Mouse (Mus musculus): Measurements from ENCODE around the gene 4930451I11Rik. TPM values are rescaled to one million over a fixed set of nuclear protein-coding genes. Genes with fewer than 3 reads are reported as not detected.

The 4930451I11Rik gene
- polyA plus RNA-seq (2014; fragmentation: Illumina TruSeq; extraction: RNeasy Lipid Tissue Mini Kit (QIAGEN cat#74804); ENCODE audit: low read depth, low replicate concordance), result not detected

DNA sequence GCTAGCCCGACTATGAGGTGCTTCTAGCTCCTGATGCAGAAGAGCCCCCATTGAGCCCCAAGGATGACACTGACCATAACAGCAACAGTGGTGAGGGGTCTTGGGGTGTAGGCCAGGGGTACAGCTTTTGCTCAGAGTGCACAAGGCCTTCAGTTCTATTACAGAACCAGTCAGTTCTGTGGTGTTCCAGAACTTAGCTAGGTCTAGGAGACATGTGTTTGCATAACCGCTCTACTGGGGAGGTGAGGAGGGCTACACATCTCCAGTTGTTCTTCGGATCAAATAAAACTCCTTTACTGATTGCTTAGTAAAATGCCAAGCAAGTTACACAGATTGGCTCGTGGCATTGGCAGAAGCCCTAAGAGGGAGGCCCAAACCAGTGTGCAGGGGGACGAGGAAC is at the start of gene 4930451I11Rik:
TSS of gene 4930451I11Rik (minus strand) at position 101 of the 400 bp plus-strand sequence.

GRCm38 (mm10) chr7:126862147-126862784 is 30.8 kb upstream of the 4930451I11Rik start, which contains the start of gene Ino80e:
Ino80e (minus strand) TSS chr7:126862377.

DNA sequence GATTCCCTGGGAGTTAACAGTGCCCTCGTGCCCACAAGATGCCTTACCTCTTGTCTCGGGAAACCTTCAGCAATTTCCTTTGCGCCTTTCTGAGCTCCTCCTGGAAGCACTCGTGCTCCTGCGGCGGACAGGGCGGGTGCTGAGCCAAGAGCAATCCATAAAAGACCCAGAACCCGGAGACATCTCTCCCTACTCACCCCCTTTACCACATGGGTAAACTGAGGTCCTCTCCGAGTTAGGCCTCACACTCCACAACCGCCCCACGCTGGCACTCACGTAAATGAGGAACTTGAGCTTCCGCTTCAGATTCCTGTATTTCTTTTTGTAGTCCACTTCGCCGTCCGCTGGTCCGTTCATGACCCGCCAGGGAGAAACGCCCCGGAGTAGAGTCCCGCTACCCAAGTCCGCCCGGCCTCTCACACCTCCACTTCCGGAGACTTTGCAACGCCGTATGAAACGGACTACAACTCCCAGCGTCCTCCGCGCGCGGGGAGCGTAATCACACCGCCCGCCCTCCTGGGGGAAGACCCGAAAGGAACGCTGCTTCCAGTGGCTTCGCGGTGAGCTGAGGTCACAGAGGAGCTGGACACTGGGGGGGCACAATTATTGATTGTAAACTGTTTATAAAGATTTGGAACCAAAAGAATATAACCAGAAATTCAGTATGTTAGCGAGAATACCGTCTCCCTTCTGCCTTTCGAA is 30.1 kb upstream of the 4930451I11Rik start, which contains the start of gene Hirip3:
TSS of gene Hirip3 (plus strand) at position 544 of the 702 bp plus-strand sequence.

GRCm38 (mm10) chr7:126847116-126847420 is 15.6 kb upstream of the 4930451I11Rik start, which contains the start of gene Doc2a:
Doc2a (plus strand) TSS chr7:126847416.

DNA sequence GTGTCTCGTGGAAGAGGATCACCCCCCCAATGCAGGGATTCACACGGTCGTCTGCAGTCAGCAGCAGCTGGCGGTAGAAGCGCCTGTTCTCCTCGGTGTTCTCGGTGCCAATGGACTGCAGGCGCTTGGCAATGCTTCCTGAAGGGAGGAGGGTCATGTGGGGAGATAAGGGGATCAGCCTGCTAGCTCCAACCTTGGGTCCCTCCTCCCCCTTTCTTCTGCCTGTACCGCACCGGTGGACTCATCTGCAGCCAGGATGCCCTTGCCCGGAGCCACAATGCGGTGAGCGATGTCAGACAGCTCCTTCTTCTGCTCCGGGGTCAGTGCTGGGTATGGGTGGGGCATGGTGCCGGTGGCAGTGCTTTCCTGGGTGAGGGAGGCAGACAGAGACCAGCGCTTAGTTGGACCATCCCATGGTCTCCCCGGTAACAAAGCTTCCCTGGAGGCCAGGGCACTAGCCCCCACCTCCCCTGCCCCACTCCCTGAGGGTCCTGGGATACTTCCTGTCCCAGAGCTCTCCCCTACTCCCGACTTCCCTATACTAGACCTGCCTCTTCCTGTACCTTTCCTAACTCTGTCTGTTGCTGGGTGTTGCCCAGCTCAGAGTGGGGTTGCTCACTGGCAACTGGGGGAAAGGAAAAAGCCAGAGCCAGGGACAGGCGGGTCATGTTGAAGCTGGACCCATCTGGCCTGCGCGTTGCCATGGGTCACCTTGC is 33.9 kb downstream of the 4930451I11Rik start, which contains the start of gene Fam57b:
TSS of gene Fam57b (plus strand) at position 258 of the 716 bp plus-strand sequence.

DNA sequence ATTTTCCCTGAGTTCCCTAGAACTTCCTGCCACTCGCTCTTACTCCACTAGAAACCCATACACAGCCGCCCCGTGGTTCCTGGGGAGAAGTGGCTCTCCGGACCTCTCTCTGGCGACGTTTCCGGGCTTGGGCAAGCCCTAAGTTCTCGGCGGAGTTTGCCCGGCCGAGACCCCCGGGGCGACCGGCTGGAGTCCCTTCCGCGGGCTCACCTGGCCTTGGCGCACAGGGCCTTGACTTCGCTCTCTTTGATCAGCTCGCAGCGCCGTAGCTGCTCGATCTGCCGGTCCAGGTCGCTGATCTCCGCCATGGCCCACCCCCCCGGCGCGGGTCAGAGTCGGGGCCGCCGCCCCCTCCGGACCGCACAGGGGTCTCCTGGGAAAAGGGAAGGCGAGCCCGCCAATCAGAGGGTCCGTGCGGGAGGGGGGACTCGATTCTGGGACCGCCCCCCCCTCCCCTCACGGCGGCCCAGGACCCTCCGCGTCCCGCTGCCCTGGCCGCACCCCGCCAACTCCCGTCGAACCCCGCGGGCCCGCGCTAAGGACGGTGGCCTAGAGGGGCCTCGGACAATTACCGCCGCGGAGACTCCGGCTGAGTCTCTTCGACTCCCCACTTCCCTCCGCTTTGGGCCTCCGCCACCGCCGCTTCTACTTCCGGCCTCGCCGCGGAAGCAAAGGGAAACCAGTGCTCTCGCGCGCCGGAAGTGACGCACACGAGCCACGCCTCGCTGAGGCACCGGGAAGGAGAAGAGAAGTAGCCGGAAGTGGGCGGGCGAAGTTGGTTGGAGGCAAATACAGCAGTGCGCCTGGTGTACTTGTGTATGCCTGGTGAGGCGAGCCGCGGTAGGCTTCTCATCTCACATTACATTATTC is 39.4 kb downstream of the 4930451I11Rik start, which contains the start of gene Ppp4c:
TSS of gene Ppp4c (minus strand) at position 646 of the 870 bp plus-strand sequence.

GRCm38 (mm10) chr7:126780971-126781635 is 50.3 kb downstream of the 4930451I11Rik start, which contains the start of gene Tbx6:
Tbx6 (plus strand) TSS chr7:126781483.

Other genes starting within 250 kb of the 4930451I11Rik start
- 0.47 TPM for gene Apobr, start 246.7 kb downstream of the 4930451I11Rik start, polyA plus RNA-seq (2014; fragmentation: Illumina TruSeq; extraction: RNeasy Lipid Tissue Mini Kit (QIAGEN cat#74804); ENCODE audit: low read depth, low replicate concordance)
- gene Cln3, start 245.8 kb downstream of the 4930451I11Rik start, polyA plus RNA-seq (2014; fragmentation: Illumina TruSeq; extraction: RNeasy Lipid Tissue Mini Kit (QIAGEN cat#74804); ENCODE audit: low read depth, low replicate concordance), result 2.4 TPM
- not detected for gene Il27, start 236.7 kb downstream of the 4930451I11Rik start, polyA plus RNA-seq (2014; fragmentation: Illumina TruSeq; extraction: RNeasy Lipid Tissue Mini Kit (QIAGEN cat#74804); ENCODE audit: low read depth, low replicate concordance)
- gene Nupr1, start 200.8 kb downstream of the 4930451I11Rik start, polyA plus RNA-seq (2014; fragmentation: Illumina TruSeq; extraction: RNeasy Lipid Tissue Mini Kit (QIAGEN cat#74804); ENCODE audit: low read depth, low replicate concordance), result 4.6 TPM
- 1.6 TPM for gene Sgf29, start 182.3 kb downstream of the 4930451I11Rik start, polyA plus RNA-seq (2014; fragmentation: Illumina TruSeq; extraction: RNeasy Lipid Tissue Mini Kit (QIAGEN cat#74804); ENCODE audit: low read depth, low replicate concordance)
- gene Sult1a1, start 155.2 kb downstream of the 4930451I11Rik start, polyA plus RNA-seq (2014; fragmentation: Illumina TruSeq; extraction: RNeasy Lipid Tissue Mini Kit (QIAGEN cat#74804); ENCODE audit: low read depth, low replicate concordance), result 105 TPM
- 0.12 TPM for gene Bola2, start 136.2 kb downstream of the 4930451I11Rik start, polyA plus RNA-seq (2014; fragmentation: Illumina TruSeq; extraction: RNeasy Lipid Tissue Mini Kit (QIAGEN cat#74804); ENCODE audit: low read depth, low replicate concordance)
- 1.3 TPM for gene Slx1b, start 135.9 kb downstream of the 4930451I11Rik start, polyA plus RNA-seq (2014; fragmentation: Illumina TruSeq; extraction: RNeasy Lipid Tissue Mini Kit (QIAGEN cat#74804); ENCODE audit: low read depth, low replicate concordance)
- gene Coro1a, start 123.9 kb downstream of the 4930451I11Rik start, polyA plus RNA-seq (2014; fragmentation: Illumina TruSeq; extraction: RNeasy Lipid Tissue Mini Kit (QIAGEN cat#74804); ENCODE audit: low read depth, low replicate concordance), result 3.2 TPM
- 30.8 TPM for gene Mapk3, start 72.0 kb downstream of the 4930451I11Rik start, polyA plus RNA-seq (2014; fragmentation: Illumina TruSeq; extraction: RNeasy Lipid Tissue Mini Kit (QIAGEN cat#74804); ENCODE audit: low read depth, low replicate concordance)
- not detected for gene Gdpd3, start 65.3 kb downstream of the 4930451I11Rik start, polyA plus RNA-seq (2014; fragmentation: Illumina TruSeq; extraction: RNeasy Lipid Tissue Mini Kit (QIAGEN cat#74804); ENCODE audit: low read depth, low replicate concordance)
- gene Ypel3, start 54.7 kb downstream of the 4930451I11Rik start, polyA plus RNA-seq (2014; fragmentation: Illumina TruSeq; extraction: RNeasy Lipid Tissue Mini Kit (QIAGEN cat#74804); ENCODE audit: low read depth, low replicate concordance), result 12.0 TPM
- gene Tbx6, start 50.2 kb downstream of the 4930451I11Rik start, polyA plus RNA-seq (2014; fragmentation: Illumina TruSeq; extraction: RNeasy Lipid Tissue Mini Kit (QIAGEN cat#74804); ENCODE audit: low read depth, low replicate concordance), result not detected
- gene Ppp4c, start 39.1 kb downstream of the 4930451I11Rik start, polyA plus RNA-seq (2014; fragmentation: Illumina TruSeq; extraction: RNeasy Lipid Tissue Mini Kit (QIAGEN cat#74804); ENCODE audit: low read depth, low replicate concordance), result 28.4 TPM
- gene Fam57b, start 34.0 kb downstream of the 4930451I11Rik start, polyA plus RNA-seq (2014; fragmentation: Illumina TruSeq; extraction: RNeasy Lipid Tissue Mini Kit (QIAGEN cat#74804); ENCODE audit: low read depth, low replicate concordance), result not detected
- not detected for gene Doc2a, start 15.8 kb upstream of the 4930451I11Rik start, polyA plus RNA-seq (2014; fragmentation: Illumina TruSeq; extraction: RNeasy Lipid Tissue Mini Kit (QIAGEN cat#74804); ENCODE audit: low read depth, low replicate concordance)
- gene Hirip3, start 30.3 kb upstream of the 4930451I11Rik start, polyA plus RNA-seq (2014; fragmentation: Illumina TruSeq; extraction: RNeasy Lipid Tissue Mini Kit (QIAGEN cat#74804); ENCODE audit: low read depth, low replicate concordance), result 10.9 TPM
- gene Ino80e, start 30.7 kb upstream of the 4930451I11Rik start, polyA plus RNA-seq (2014; fragmentation: Illumina TruSeq; extraction: RNeasy Lipid Tissue Mini Kit (QIAGEN cat#74804); ENCODE audit: low read depth, low replicate concordance), result 13.4 TPM
- gene Taok2, start 53.1 kb upstream of the 4930451I11Rik start, polyA plus RNA-seq (2014; fragmentation: Illumina TruSeq; extraction: RNeasy Lipid Tissue Mini Kit (QIAGEN cat#74804); ENCODE audit: low read depth, low replicate concordance), result 9.9 TPM
- gene Tmem219, start 91.3 kb upstream of the 4930451I11Rik start, polyA plus RNA-seq (2014; fragmentation: Illumina TruSeq; extraction: RNeasy Lipid Tissue Mini Kit (QIAGEN cat#74804); ENCODE audit: low read depth, low replicate concordance), result 8.8 TPM
- 3.4 TPM for gene Kctd13, start 97.2 kb upstream of the 4930451I11Rik start, polyA plus RNA-seq (2014; fragmentation: Illumina TruSeq; extraction: RNeasy Lipid Tissue Mini Kit (QIAGEN cat#74804); ENCODE audit: low read depth, low replicate concordance)
- not detected for gene Asphd1, start 117.9 kb upstream of the 4930451I11Rik start, polyA plus RNA-seq (2014; fragmentation: Illumina TruSeq; extraction: RNeasy Lipid Tissue Mini Kit (QIAGEN cat#74804); ENCODE audit: low read depth, low replicate concordance)
- gene Sez6l2, start 118.9 kb upstream of the 4930451I11Rik start, polyA plus RNA-seq (2014; fragmentation: Illumina TruSeq; extraction: RNeasy Lipid Tissue Mini Kit (QIAGEN cat#74804); ENCODE audit: low read depth, low replicate concordance), result 39.4 TPM
- gene Cdipt, start 144.3 kb upstream of the 4930451I11Rik start, polyA plus RNA-seq (2014; fragmentation: Illumina TruSeq; extraction: RNeasy Lipid Tissue Mini Kit (QIAGEN cat#74804); ENCODE audit: low read depth, low replicate concordance), result 18.4 TPM
- gene Cdiptos, start 144.5 kb upstream of the 4930451I11Rik start, polyA plus RNA-seq (2014; fragmentation: Illumina TruSeq; extraction: RNeasy Lipid Tissue Mini Kit (QIAGEN cat#74804); ENCODE audit: low read depth, low replicate concordance), result 2.0 TPM
- gene Mvp, start 183.0 kb upstream of the 4930451I11Rik start, polyA plus RNA-seq (2014; fragmentation: Illumina TruSeq; extraction: RNeasy Lipid Tissue Mini Kit (QIAGEN cat#74804); ENCODE audit: low read depth, low replicate concordance), result 2.0 TPM
- gene Pagr1b, start 184.8 kb upstream of the 4930451I11Rik start, polyA plus RNA-seq (2014; fragmentation: Illumina TruSeq; extraction: RNeasy Lipid Tissue Mini Kit (QIAGEN cat#74804); ENCODE audit: low read depth, low replicate concordance), result not detected
- not detected for gene Pagr1a, start 185.7 kb upstream of the 4930451I11Rik start, polyA plus RNA-seq (2014; fragmentation: Illumina TruSeq; extraction: RNeasy Lipid Tissue Mini Kit (QIAGEN cat#74804); ENCODE audit: low read depth, low replicate concordance)
- gene Gm42742, start 189.5 kb upstream of the 4930451I11Rik start, polyA plus RNA-seq (2014; fragmentation: Illumina TruSeq; extraction: RNeasy Lipid Tissue Mini Kit (QIAGEN cat#74804); ENCODE audit: low read depth, low replicate concordance), result 0.52 TPM
- not detected for gene Prrt2, start 189.6 kb upstream of the 4930451I11Rik start, polyA plus RNA-seq (2014; fragmentation: Illumina TruSeq; extraction: RNeasy Lipid Tissue Mini Kit (QIAGEN cat#74804); ENCODE audit: low read depth, low replicate concordance)
- 19.4 TPM for gene Maz, start 195.4 kb upstream of the 4930451I11Rik start, polyA plus RNA-seq (2014; fragmentation: Illumina TruSeq; extraction: RNeasy Lipid Tissue Mini Kit (QIAGEN cat#74804); ENCODE audit: low read depth, low replicate concordance)
- gene Kif22, start 210.8 kb upstream of the 4930451I11Rik start, polyA plus RNA-seq (2014; fragmentation: Illumina TruSeq; extraction: RNeasy Lipid Tissue Mini Kit (QIAGEN cat#74804); ENCODE audit: low read depth, low replicate concordance), result 1.9 TPM

Measured in adrenal gland, adult 10 weeks (tissue).